Mouse (Mus musculus) thymus, adult 2 months (tissue): Measurements from ENCODE around the gene Plekha8. TPM values are rescaled to one million over a fixed set of nuclear protein-coding genes. Genes with fewer than 3 reads are reported as not detected.
A peak's percentile ranks its signal among the peaks of the same experiment; 100 is the strongest.

Source experiments
- DNase-seq: peaks from one replicate; pipeline ENCODE4 v3.0.0; 2021
- H3K27ac ChIP-seq: fragments of 200-500 bp; 2 replicates; pipeline ENCODE4 v1.5.1; 2012; ENCODE audit warnings: low read length, control low read depth; ENCODE audit not compliant: control insufficient read depth, insufficient read depth
- H3K27me3 ChIP-seq: fragments of 200-500 bp; 2 replicates; pipeline ENCODE4 v1.6.1; 2012; ENCODE audit warnings: mild to moderate bottlenecking, low read length, moderate library complexity, mixed read lengths; ENCODE audit not compliant: control insufficient read depth, insufficient read depth
- H3K36me3 ChIP-seq: fragments of 200-500 bp; 2 replicates; pipeline ENCODE4 v1.6.1; 2012; ENCODE audit warnings: mild to moderate bottlenecking, low read length, moderate library complexity; ENCODE audit not compliant: control insufficient read depth, insufficient read depth
- H3K4me1 ChIP-seq: fragments of 200-500 bp; replicated peaks from 2 replicates; pipeline ENCODE4 v1.6.1; 2012; ENCODE audit warnings: low read length; ENCODE audit not compliant: control insufficient read depth, insufficient read depth
- H3K4me3 ChIP-seq: fragments of 200-500 bp; 2 replicates; pipeline ENCODE4 v1.5.1; 2012; ENCODE audit warnings: mild to moderate bottlenecking, low read length, control low read depth, moderate library complexity; ENCODE audit not compliant: control insufficient read depth, insufficient read depth
- CTCF ChIP-seq: fragments of 200-500 bp; IDR thresholded peaks from 2 replicates; pipeline ENCODE4 v1.5.1; 2012; ENCODE audit warnings: mild to moderate bottlenecking, control low read depth, low read length, moderate library complexity, borderline replicate concordance; ENCODE audit not compliant: control insufficient read depth, poor library complexity, insufficient read depth; ENCODE audit errors: extremely low read depth
- POLR2A ChIP-seq: fragments of 200-500 bp; IDR thresholded peaks from 2 replicates; pipeline ENCODE4 v1.6.1; 2012; ENCODE audit warnings: mild to moderate bottlenecking, low read length, control low read depth, moderate library complexity; ENCODE audit not compliant: control insufficient read depth, poor library complexity, insufficient read depth; ENCODE audit errors: extremely low read depth
- WGBS: fragments of 180-500 bp; shearing (Covaris S2); methylation state at CpG from one replicate; pipeline ENCODE4 v1.1.7; 2018; 5-methylcytosine and 5-hydroxymethylcytosine counted together
- polyA plus RNA-seq: library from polyadenylated mRNA; depleted of rRNA; stranded (reverse); fragments of >200 nt; gene quantifications from 2 replicates; pipeline ENCODE4 v1.2.3, GENCODE M21; 2012; rRNA removed

Plekha8 gene
- polyA plus RNA-seq = 0.94 and 1.0 TPM in 2 replicates

DNA sequence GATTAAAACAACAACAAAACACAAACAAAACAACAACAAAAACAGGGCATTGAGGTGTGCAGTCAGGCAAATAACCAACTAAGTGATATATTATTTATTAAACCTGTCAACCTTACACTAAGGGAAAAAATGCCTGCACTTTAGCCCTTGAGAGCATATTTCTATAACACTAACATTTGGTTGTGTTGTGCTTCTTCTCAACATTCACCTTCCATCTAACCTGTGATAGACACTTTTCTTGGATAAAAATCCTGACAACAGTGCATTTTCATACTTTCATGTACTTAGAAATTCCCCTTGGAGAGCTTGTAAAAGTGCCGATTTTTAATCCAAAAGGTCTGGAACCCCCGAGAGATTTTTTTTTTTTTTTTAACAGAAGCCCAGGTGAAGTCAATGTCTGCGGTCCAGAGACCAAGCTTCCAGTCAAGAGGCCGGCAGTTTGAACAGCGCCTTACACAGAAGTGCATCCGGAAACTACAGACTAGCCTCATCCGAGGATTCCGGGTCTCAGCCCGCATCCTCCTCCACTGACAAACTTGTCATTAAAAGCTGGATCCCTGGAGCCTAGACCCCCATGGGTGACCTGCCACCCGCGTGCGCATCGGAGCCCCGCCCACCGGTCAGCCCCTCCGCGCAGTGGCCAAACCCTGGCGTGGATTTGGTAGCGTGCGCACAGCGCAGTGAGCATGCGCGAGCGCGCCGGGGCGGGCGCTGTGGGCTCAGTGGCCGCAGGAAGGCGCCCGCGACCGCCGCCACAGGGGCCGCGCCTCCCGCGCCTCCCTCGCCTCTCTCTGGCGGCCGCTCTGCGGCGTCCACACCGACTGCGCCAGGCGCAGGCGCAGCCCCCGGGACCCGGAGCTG lies at the start of gene Plekha8:
TSS of gene Plekha8 (plus strand) at position 643 of the 861 bp plus-strand sequence.
- Histone ChIP-seq H3K4me1 (peaks cover 3% of the 10 kb centered on the region), H3K36me3 (no peaks in the 10 kb centered on the region), H3K27ac (no peak within 1 kb of the TSS), H3K4me3 (peak within 1 kb of the TSS; percentile 61), H3K27me3 (peaks cover 17% of the 10 kb centered on the region)
- TF ChIP-seq POLR2A = no peak
- TF ChIP-seq CTCF = no peak
- WGBS = under 1% methylated on average over 49 of the region's 49 CpGs
- DNase-seq = peak; percentile 79

DNA sequence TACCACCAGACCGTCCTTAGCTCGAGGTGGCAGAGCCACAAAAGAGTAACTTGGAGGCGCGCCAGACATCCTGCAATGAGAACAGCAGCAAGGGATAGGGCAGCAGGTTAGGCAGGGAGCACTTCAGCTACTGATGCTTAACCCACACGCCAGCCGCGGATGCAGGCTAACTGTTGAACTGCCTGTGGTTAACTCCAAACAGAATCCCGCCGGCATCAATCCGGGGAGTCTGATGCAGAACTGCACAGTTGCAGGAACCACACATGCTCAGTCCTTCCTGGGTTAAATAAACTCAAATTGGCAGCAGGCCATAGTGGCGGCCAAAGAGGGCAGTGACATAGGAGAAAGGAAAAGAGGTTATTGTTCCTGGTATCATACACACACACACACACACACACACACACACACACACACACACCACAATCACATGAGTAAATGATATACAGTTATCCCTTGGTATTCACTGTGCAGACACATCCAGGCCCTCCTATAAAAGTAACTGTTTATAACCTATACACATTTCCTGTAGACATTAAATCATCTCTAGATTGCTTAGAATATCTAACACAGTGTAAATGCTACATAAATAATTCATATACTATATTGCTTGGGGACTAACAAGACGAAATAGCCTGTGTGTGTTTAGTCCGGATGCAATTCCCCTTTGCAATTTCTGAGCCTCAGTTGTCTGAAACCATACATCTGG lies 46.4 kb upstream of the Plekha8 start:
- H3K27me3 ChIP-seq = no peaks in the 10 kb centered on the region
- H3K4me1 ChIP-seq = no peaks in the 10 kb centered on the region
- no peak overlapping the region for H3K4me3 ChIP-seq
- H3K27ac ChIP-seq = no peak overlapping the region
- WGBS = 76% methylated on average over 13 of the region's 13 CpGs
- TF ChIP-seq CTCF (no peak), POLR2A (no peak)
- H3K36me3 ChIP-seq = no peaks in the 10 kb centered on the region
- no peak for DNase-seq

DNA sequence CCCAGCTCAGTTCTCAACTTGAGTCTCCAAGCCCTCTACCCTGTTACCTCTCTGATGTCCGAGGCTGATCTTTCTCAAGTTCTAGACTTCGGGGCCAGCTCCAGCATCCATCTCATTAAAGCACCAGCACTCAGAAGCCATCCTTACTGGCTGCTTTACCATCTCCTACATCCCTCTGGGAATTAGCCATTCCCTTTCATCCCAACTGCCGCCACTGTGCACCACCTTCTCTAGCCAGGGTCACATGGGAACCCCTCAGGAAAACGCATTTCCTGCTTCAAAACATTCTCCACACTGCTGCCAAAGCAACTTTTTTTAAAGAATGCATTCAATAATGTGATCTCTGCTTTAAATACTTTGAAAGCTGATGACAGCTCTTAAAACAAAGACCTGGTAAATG lies 45.6 kb upstream of the Plekha8 start:
- no peak for DNase-seq
- H3K27me3 ChIP-seq = no peaks in the 10 kb centered on the region
- TF ChIP-seq POLR2A = no peak
- TF ChIP-seq CTCF = no peak
- no peaks in the 10 kb centered on the region for H3K36me3 ChIP-seq
- WGBS = 86% methylated on average over 4 of the region's 4 CpGs
- H3K4me3 ChIP-seq = no peak overlapping the region
- no peak overlapping the region for H3K27ac ChIP-seq
- no peaks in the 10 kb centered on the region for H3K4me1 ChIP-seq

DNA sequence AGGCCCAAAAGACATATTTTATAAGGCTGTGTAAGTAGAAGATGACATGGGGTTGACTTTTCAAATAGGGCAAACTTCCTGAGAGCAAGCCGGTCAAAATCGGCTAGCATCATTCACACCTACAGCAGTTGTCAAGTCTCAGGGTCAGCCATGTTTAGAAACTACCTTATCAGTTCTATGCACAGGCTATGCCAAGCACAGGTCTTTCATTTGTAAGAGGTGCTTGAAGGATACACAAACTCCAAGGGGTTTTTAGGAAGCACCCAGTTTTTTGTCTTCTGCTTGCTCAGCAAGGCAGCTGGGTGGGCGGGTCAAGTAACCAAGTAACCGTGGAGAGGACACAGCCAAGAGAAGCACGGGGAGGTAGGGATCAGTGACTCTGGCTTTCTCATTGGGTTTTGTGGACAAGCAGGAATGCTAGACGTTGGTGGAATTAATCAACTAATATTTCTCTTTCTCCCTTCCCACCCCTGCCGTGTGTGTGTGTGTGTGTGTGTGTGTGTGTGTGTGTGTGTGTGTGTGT lies 44.0 kb upstream of the Plekha8 start:
- H3K27ac ChIP-seq = no peak overlapping the region
- H3K4me3 ChIP-seq = no peak overlapping the region
- H3K4me1 ChIP-seq = no peaks in the 10 kb centered on the region
- 86% methylated on average over 6 of the region's 7 CpGs for WGBS
- DNase-seq = no peak
- TF ChIP-seq CTCF (no peak), POLR2A (no peak)
- no peaks in the 10 kb centered on the region for H3K27me3 ChIP-seq
- H3K36me3 ChIP-seq = no peaks in the 10 kb centered on the region

DNA sequence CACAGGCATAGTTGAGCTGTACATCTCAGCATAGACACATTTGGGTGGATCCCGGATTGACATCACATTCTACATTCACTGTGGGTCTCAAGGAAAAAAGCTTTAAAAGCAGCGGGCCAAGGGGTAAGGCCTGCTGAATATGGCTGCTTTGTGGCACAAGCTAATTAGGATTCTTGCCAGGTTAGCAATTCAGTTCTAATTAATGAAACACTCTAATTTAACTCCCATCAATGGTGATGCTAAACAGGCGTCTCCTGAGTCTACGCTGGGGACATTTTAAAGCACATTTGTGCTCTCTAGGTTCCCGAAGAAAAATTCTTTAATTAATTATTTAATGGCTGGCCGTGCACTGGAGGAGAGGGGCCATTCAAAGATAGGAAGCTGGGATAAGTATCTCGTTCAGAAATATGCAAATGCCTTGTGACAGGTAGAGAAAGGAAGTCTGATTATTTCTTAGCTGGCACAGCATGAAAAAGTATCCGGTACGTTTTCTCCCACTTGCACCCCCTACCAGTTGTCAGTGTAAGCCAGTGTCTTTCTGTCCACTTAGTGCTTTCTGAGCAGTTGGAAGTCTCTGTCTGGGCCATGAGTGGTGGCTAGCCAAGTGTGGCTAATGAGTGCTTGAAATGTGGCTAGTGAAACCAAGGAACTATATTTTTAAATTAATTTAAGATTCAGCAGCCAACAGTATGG lies 42.0 kb upstream of the Plekha8 start:
- Histone ChIP-seq H3K4me1 (no peaks in the 10 kb centered on the region), H3K4me3 (no peak overlapping the region), H3K36me3 (no peaks in the 10 kb centered on the region), H3K27ac (no peak overlapping the region), H3K27me3 (no peaks in the 10 kb centered on the region)
- DNase-seq = no peak
- WGBS = 93% methylated on average over 9 of the region's 9 CpGs
- TF ChIP-seq CTCF (no peak), POLR2A (no peak)

DNA sequence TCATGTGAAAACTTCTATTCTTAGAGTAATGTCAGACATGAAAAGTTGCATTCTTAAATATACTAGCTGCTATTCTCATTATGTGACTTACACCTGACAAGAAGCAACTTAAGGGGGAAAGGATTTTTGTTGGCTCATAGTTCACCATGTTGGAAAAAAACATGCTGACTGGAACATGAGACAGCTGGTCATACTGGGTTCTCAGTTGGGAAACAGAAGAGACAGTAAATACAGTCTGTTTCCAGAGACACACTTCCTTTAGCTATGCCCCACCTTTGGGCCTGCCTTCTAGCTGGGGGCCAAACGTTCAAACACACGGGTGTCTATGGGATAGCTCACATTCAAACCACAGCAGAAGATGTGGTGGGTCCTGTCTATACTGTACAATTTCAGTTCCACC lies 41.3 kb upstream of the Plekha8 start:
- Histone ChIP-seq H3K27me3 (no peaks in the 10 kb centered on the region), H3K4me3 (no peak overlapping the region), H3K36me3 (no peaks in the 10 kb centered on the region), H3K27ac (no peak overlapping the region), H3K4me1 (no peaks in the 10 kb centered on the region)
- DNase-seq = no peak
- no peak for TF ChIP-seq POLR2A
- no peak for TF ChIP-seq CTCF
- 40% methylated on average over 2 of the region's 2 CpGs for WGBS
